Mouse (Mus musculus): Measurements from ENCODE around the gene Gm42417.

Gm42417 gene

DNA sequence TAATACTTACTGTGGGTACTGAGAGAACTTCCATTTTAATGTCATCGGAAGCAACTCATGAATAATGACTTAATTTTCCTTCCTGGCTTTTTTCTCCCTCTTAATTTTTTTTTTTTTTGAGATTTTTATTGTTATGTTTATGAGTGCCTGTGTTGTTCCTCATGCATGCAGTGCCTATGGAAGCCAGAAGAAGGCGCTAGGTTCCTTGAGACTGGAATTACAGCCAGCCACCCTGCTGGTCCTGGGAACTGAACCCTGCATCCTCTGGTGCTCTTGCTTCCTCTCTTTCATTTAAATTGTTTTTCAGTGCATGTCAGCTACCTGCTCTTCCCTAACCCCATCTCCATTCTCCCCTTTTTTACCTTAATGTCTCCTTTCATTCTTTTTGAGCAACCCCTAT is 25.5 kb downstream of the Gm42417 start:
- peak; percentile 34 for DNase-seq

DNA sequence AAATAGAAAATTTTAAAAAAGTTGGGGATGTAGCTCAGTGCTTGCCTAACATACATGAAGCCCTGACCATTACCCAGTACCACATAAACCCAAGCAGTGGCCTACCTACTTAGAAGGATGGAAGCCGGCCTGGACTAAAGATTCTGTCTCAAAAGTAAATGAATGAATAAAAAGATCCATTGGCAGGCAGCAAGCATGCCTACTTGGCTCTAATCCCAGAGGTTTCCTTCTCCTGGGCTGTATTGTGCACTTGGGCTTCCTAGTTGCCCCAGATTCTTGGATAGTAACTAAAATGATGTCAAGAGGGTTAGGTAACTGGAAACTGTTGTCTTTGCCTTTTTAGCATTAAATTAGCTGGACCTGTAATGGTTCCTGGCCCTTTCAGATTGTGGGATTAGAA is 25.9 kb downstream of the Gm42417 start:
- no peak for DNase-seq

DNA sequence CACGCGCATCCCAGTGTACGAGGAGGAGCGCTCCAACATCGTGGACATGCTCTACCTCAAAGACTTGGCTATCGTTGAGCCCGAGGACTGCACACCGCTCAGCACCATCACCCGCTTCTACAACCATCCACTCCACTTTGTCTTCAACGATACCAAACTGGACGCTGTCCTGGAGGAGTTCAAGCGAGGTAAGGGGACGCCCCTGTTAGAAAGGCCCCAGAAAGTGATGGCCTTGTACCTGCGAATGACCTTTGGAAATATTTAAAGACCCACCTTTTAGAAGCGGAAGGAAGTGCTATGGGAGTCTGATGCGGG is 26.3 kb downstream of the Gm42417 start:
- DNase-seq, result no peak

- peak; percentile 73 for DNase-seq
These were observed 26.9 kb downstream of the Gm42417 start for GRCm38 (mm10) chr1:36512089-36512965.

GRCm38 (mm10) chr1:36511289-36512021 is 27.8 kb downstream of the Gm42417 start, which contains the start of gene Cnnm3:
TSS of gene Cnnm3 (plus strand) at chr1:36511867.
- peak; percentile 100 for DNase-seq

DNA sequence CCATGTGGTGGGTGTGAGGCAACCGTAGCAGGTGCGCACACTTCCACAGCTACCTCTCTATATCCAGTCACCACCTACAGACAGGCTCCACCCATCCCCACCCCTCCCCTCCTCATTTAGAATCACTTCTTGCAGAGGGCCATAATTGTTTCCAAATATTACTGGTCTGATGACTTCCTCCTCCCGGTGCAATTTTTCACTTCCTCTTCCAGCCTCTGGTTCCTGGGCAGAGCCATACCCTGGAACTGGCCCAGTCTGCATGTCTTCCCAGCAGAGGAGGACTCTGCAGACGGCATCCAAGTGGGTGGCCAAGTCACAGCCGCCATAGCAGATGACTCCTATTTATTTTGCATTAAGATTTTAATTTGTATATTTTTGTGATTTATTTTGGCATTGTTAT is 31.0 kb downstream of the Gm42417 start:
- no peak for DNase-seq

- DNase-seq, result peak; percentile 80
These were observed 38.0 kb downstream of the Gm42417 start for GRCm38 (mm10) chr1:36501261-36501660.

- DNase-seq, result no peak
These were observed 41.9 kb downstream of the Gm42417 start for GRCm38 (mm10) chr1:36497312-36497711.

- peak; percentile 47 for DNase-seq
These were observed 42.5 kb downstream of the Gm42417 start for GRCm38 (mm10) chr1:36496719-36497118.

GRCm38 (mm10) chr1:36493299-36493698 is 45.9 kb downstream of the Gm42417 start:
- DNase-seq, result no peak

GRCm38 (mm10) chr1:36492416-36493139 is 46.7 kb downstream of the Gm42417 start:
- DNase-seq, result no peak

GRCm38 (mm10) chr1:36489661-36490060 is 49.6 kb downstream of the Gm42417 start:
- no peak for DNase-seq

DNA sequence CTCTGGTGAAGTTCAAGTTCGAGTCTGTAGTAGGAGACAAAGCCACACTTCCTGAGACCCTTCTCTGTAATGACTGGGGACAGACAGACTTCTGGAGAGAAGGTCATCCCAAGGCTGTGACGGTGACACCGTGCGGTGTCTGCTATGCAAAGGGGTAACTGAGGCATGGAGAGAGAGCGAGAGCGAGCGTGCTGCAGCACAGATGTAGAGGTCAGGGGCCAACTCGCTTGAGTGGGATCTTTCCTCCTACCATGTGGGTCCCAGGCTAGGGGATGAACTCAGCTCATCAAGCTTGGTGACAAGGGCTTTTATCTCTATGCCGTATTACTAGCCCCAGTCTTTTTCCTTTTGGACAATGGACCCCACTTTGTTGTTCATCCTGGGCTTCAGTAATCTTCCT is 52.1 kb downstream of the Gm42417 start:
- DNase-seq, result no peak

- no peak for DNase-seq
These were observed 54.1 kb downstream of the Gm42417 start for GRCm38 (mm10) chr1:36485080-36485479.

- no peak for DNase-seq
These were observed 55.4 kb downstream of the Gm42417 start for GRCm38 (mm10) chr1:36483825-36484224.
